Mouse (Mus musculus): ENCODE measurements around the gene Nsun2.

GRCm38 (mm10) chr13:69502863-69503262 lies 30.7 kb upstream of the Nsun2 start:
- no peak for TF ChIP-seq POLR2A (IDR thresholded peaks at IDR 0.05; ENCODE audit: extremely low read depth, insufficient read depth, low read length)
- TF ChIP-seq CTCF (IDR thresholded peaks at IDR 0.05; ENCODE audit: extremely low read depth, insufficient read depth, low read length): no peak

Measured in cortical plate, adult 2 months (tissue).